Mouse (Mus musculus): Measurements from ENCODE around the gene Nae1. TPM values are rescaled to one million over a fixed set of nuclear protein-coding genes. Genes with fewer than 3 reads are reported as not detected.
A peak's percentile ranks its signal among the peaks of the same experiment; 100 is the strongest.

Gene Nae1
- total RNA-seq, 1 experiment, result 42.8 TPM

DNA sequence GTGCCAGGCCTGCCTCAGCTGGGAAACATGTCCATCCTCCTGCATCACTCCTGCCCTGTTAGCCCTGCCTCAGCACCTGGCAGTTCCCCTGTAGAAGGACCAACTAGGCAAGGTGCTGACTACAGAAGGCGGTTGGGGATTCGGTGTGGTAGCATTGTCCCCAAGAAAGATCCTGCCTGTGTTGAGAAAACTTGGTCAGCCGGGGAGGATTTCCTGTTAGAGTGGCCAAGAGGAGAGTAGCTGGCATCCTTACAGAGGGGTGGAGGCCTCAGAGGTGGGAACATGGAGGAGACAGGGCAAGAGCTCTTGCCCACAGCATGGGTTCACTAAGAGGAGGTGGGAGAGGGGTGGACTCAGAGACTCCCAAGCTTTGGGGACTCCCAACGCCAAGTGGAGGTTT is 20.8 kb upstream of the Nae1 start:
- Histone ChIP-seq H3K36me3 (ENCODE audit: control insufficient read depth, insufficient read depth, low read length, poor library complexity, severe bottlenecking) (no peaks in the 10 kb centered on the region), H3K4me3 (ENCODE audit: insufficient read depth in 1 of 2, low read depth in 1 of 2, low read length in 2 of 2, poor library complexity in 1 of 2, severe bottlenecking in 1 of 2) (no peak overlapping the region), H3K4me1 (ENCODE audit: control insufficient read depth in 2 of 2, insufficient read depth in 2 of 2, low read length in 2 of 2, poor library complexity in 1 of 2) (no peaks in the 10 kb centered on the region), H3K9me3 (ENCODE audit: control insufficient read depth, insufficient read depth, low read depth, low read length) (no peaks in the 10 kb centered on the region), H3K9ac (ENCODE audit: insufficient read depth, low read depth, low read length, poor library complexity, severe bottlenecking) (no peak overlapping the region), H3K27ac (ENCODE audit: insufficient read depth, low read depth, low read length, poor library complexity, severe bottlenecking) (no peak overlapping the region)
- in situ Hi-C loops (cut with MboI; ENCODE audit: low sequenced_read_pairs in 2 of 2, unreplicated experiment in 2 of 2), result no loop called here
- no peak for DNase-seq (ENCODE audit: low read depth, low spot score)
- TF ChIP-seq CHD2 (IDR thresholded peaks at IDR 0.05; ENCODE audit: low read depth, low read length) (no peak), ZNF384 (IDR thresholded peaks at IDR 0.05; ENCODE audit: low read depth, low read length) (no peak), ZC3H11A (IDR thresholded peaks at IDR 0.05; ENCODE audit: borderline replicate concordance, low read depth, low read length) (no peak), HCFC1 (IDR thresholded peaks at IDR 0.05; ENCODE audit: borderline replicate concordance, insufficient read depth, low read length) (no peak), MAFK (IDR thresholded peaks at IDR 0.05; ENCODE audit: insufficient read depth, low read depth, low read length) (no peak)

DNA sequence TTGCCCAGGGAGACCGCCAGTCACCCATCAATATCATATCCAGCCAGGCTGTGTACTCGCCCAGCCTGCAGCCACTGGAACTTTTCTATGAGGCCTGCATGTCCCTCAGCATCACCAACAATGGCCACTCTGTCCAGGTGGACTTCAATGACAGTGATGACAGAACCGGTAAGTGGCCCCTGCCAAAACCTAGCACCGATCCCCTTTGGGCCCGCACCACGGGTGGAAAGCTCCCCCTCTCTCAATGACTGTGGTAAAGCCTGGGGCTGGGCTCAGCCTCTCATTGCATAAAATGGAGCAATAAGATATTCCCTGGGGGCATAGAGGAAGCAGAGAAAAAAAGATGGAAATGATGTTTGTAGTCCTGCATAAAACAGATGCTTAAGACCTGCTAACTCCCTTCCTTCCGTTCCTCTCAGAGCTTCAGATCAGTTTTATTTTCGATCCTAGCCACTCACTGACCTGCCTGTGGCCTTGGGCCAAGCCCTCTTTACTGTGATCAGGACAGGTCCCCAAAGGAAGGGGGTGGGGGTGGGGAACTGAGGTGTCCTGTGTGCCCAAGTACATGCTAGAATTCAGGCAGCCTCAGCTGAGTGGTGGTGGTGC is 9.1 kb upstream of the Nae1 start:
- no peaks in the 10 kb centered on the region for H3K4me1 ChIP-seq (ENCODE audit: control insufficient read depth in 2 of 2, insufficient read depth in 2 of 2, low read length in 2 of 2, poor library complexity in 1 of 2)
- H3K36me3 ChIP-seq (ENCODE audit: control insufficient read depth, insufficient read depth, low read length, poor library complexity, severe bottlenecking), result no peaks in the 10 kb centered on the region
- H3K27ac ChIP-seq (ENCODE audit: insufficient read depth, low read depth, low read length, poor library complexity, severe bottlenecking), result no peak overlapping the region
- in situ Hi-C loops (cut with MboI; ENCODE audit: low sequenced_read_pairs in 2 of 2, unreplicated experiment in 2 of 2), result no loop called here
- H3K4me3 ChIP-seq (ENCODE audit: insufficient read depth in 1 of 2, low read depth in 1 of 2, low read length in 2 of 2, poor library complexity in 1 of 2, severe bottlenecking in 1 of 2), result no peak overlapping the region
- no peak overlapping the region for H3K9ac ChIP-seq (ENCODE audit: insufficient read depth, low read depth, low read length, poor library complexity, severe bottlenecking)
- no peaks in the 10 kb centered on the region for H3K9me3 ChIP-seq (ENCODE audit: control insufficient read depth, insufficient read depth, low read depth, low read length)
- TF ChIP-seq MAFK (IDR thresholded peaks at IDR 0.05; ENCODE audit: insufficient read depth, low read depth, low read length) (no peak), CHD2 (IDR thresholded peaks at IDR 0.05; ENCODE audit: low read depth, low read length) (no peak), ZNF384 (IDR thresholded peaks at IDR 0.05; ENCODE audit: low read depth, low read length) (no peak), ZC3H11A (IDR thresholded peaks at IDR 0.05; ENCODE audit: borderline replicate concordance, low read depth, low read length) (no peak), HCFC1 (IDR thresholded peaks at IDR 0.05; ENCODE audit: borderline replicate concordance, insufficient read depth, low read length) (no peak)
- no peak for DNase-seq (ENCODE audit: low read depth, low spot score)

DNA sequence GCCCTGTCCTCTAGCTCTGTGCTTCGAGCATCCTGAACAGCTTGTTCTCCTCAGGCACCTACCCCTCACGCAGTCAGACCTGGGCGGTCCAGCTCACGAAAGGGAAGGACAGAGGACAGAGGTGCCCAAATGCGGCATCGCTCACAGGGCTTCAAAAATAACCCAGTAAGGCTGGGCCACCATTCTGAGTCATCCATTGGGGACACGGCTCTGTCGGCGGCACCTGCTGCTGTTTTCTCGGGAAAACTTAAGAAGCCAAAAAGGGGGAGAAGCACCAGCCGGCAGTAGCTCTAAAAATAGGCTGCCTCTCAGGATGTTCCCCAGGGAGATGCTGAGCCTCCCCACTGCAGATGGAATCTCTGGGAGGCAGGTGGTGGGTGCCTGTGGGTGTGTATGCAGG is 7.7 kb upstream of the Nae1 start:
- DNase-seq (ENCODE audit: low read depth, low spot score), result no peak
- Histone ChIP-seq H3K9me3 (ENCODE audit: control insufficient read depth, insufficient read depth, low read depth, low read length) (no peaks in the 10 kb centered on the region), H3K4me3 (ENCODE audit: insufficient read depth in 1 of 2, low read depth in 1 of 2, low read length in 2 of 2, poor library complexity in 1 of 2, severe bottlenecking in 1 of 2) (no peak overlapping the region), H3K27ac (ENCODE audit: insufficient read depth, low read depth, low read length, poor library complexity, severe bottlenecking) (no peak overlapping the region), H3K4me1 (ENCODE audit: control insufficient read depth in 2 of 2, insufficient read depth in 2 of 2, low read length in 2 of 2, poor library complexity in 1 of 2) (no peaks in the 10 kb centered on the region), H3K36me3 (ENCODE audit: control insufficient read depth, insufficient read depth, low read length, poor library complexity, severe bottlenecking) (no peaks in the 10 kb centered on the region), H3K9ac (ENCODE audit: insufficient read depth, low read depth, low read length, poor library complexity, severe bottlenecking) (no peak overlapping the region)
- in situ Hi-C loops (cut with MboI; ENCODE audit: low sequenced_read_pairs in 2 of 2, unreplicated experiment in 2 of 2), result no loop called here
- TF ChIP-seq HCFC1 (IDR thresholded peaks at IDR 0.05; ENCODE audit: borderline replicate concordance, insufficient read depth, low read length), result no peak
- no peak for TF ChIP-seq ZC3H11A (IDR thresholded peaks at IDR 0.05; ENCODE audit: borderline replicate concordance, low read depth, low read length)
- TF ChIP-seq CHD2 (IDR thresholded peaks at IDR 0.05; ENCODE audit: low read depth, low read length), result no peak
- no peak for TF ChIP-seq MAFK (IDR thresholded peaks at IDR 0.05; ENCODE audit: insufficient read depth, low read depth, low read length)
- TF ChIP-seq ZNF384 (IDR thresholded peaks at IDR 0.05; ENCODE audit: low read depth, low read length), result no peak

DNA sequence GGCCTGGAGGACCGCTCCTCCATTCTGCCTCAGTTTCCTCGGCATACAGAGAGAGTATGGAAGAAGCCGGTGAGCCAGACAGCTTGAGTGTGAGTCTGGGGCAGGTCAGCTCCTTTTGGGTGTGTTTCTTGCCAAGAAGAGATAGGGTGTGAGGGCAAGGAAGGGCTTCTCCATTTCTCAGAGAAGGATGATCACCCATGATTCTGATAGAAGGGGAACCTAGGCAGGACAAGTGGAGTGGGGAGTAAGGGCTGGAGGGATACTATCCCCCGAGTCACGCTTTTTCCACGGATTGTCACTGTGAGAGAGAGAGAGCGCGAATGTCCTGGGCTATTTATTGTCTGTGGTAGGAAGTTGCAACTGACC is 7.1 kb upstream of the Nae1 start:
- no peak for TF ChIP-seq ZC3H11A (IDR thresholded peaks at IDR 0.05; ENCODE audit: borderline replicate concordance, low read depth, low read length)
- no peak for TF ChIP-seq HCFC1 (IDR thresholded peaks at IDR 0.05; ENCODE audit: borderline replicate concordance, insufficient read depth, low read length)
- no peak for TF ChIP-seq ZNF384 (IDR thresholded peaks at IDR 0.05; ENCODE audit: low read depth, low read length)
- TF ChIP-seq CHD2 (IDR thresholded peaks at IDR 0.05; ENCODE audit: low read depth, low read length), result no peak
- no peak for TF ChIP-seq MAFK (IDR thresholded peaks at IDR 0.05; ENCODE audit: insufficient read depth, low read depth, low read length)
- no peak overlapping the region for H3K9ac ChIP-seq (ENCODE audit: insufficient read depth, low read depth, low read length, poor library complexity, severe bottlenecking)
- H3K9me3 ChIP-seq (ENCODE audit: control insufficient read depth, insufficient read depth, low read depth, low read length), result no peaks in the 10 kb centered on the region
- DNase-seq (ENCODE audit: low read depth, low spot score), result no peak
- peak overlapping the region; percentile 73 to 80 for H3K4me3 ChIP-seq (ENCODE audit: insufficient read depth in 1 of 2, low read depth in 1 of 2, low read length in 2 of 2, poor library complexity in 1 of 2, severe bottlenecking in 1 of 2)
- H3K36me3 ChIP-seq (ENCODE audit: control insufficient read depth, insufficient read depth, low read length, poor library complexity, severe bottlenecking), result no peaks in the 10 kb centered on the region
- H3K4me1 ChIP-seq (ENCODE audit: control insufficient read depth in 2 of 2, insufficient read depth in 2 of 2, low read length in 2 of 2, poor library complexity in 1 of 2), result no peaks in the 10 kb centered on the region
- no peak overlapping the region for H3K27ac ChIP-seq (ENCODE audit: insufficient read depth, low read depth, low read length, poor library complexity, severe bottlenecking)
- in situ Hi-C loops (cut with MboI; ENCODE audit: low sequenced_read_pairs in 2 of 2, unreplicated experiment in 2 of 2), result no loop called here
